Mouse (Mus musculus): ENCODE measurements at regions not wholly inside any gene's neighbourhood (a gene's known extent, or its start where the extent isn't known, plus 50 kb on each side); places are given as distances from the start of the nearest gene placed in this dataset.

DNA sequence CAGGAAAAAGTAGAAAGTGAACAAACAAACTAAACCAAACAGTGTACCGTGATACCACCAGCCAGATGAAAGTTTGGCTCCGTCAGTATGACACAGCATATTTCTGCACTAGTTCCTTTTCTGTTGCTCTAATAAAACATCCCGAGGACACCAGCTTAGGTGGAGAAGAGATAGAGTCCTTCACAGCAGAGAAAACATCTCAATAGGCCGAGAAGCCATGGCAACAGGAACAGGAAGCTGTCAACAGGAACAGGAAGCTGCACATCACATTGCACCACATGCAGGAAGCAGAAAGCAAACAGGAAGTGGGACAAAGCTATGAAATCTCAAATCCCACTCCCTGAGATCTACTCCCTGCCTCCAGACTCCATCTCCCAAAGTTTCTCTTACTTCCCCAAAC, 71.4 kb upstream of the Gli2 start:
- TF ChIP-seq CTCF (IDR thresholded peaks at IDR 0.05; ENCODE audit: low read depth), result no peak
- no peak for TF ChIP-seq EP300 (IDR thresholded peaks at IDR 0.05; ENCODE audit: low read depth)

Measured in heart, postnatal 0 days (tissue).